Mouse (Mus musculus): ENCODE results near the gene Uggt2. TPM values are rescaled to one million over a fixed set of nuclear protein-coding genes. Genes with fewer than 3 reads are reported as not detected.
A peak's percentile ranks its signal among the peaks of the same experiment; 100 is the strongest.

Uggt2 gene
- polyA plus RNA-seq, 1 experiment from 2014 or later = 10.2 TPM

DNA sequence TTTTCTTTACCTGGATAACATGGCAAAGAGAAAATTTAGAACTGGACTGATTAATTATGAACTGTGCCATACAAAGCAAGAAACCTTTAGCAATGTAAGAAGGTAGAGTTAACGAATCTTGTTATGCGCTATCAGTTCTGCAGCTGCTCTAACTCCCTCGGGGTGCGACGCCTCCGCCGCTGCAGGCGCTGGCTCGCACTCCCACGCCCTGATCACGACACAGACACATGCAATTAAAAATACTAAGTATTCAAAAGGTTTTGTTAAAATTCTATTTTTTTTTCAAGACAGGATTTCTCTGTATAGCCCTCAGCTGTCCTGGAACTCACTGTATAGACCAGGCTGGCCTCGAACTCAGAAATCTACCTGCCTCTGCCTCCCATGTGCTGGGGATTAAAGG, 85.7 kb downstream of the Uggt2 start:
- H3K27ac ChIP-seq (ENCODE audit: low read length) = no peak overlapping the region
- 75% methylated on average over 12 of the region's 12 CpGs for WGBS
- no peak overlapping the region for H3K4me2 ChIP-seq (ENCODE audit: low read depth, low read length)
- no peaks in the 10 kb centered on the region for H3K27me3 ChIP-seq (ENCODE audit: control insufficient read depth, insufficient read depth, low read length)
- no peak for ATAC-seq (ENCODE audit: insufficient read depth, low FRiP score)
- no peaks in the 10 kb centered on the region for H3K36me3 ChIP-seq (ENCODE audit: control insufficient read depth, insufficient read depth, low read length)
- no peak overlapping the region for H3K9ac ChIP-seq (ENCODE audit: low read length)
- H3K9me3 ChIP-seq (replicated peaks; ENCODE audit: control insufficient read depth, low read length) = no peaks in the 10 kb centered on the region
- no peaks in the 10 kb centered on the region for H3K4me1 ChIP-seq (ENCODE audit: control insufficient read depth, insufficient read depth, low read length)
- H3K4me3 ChIP-seq (replicated peaks; ENCODE audit: low read length) = no peak overlapping the region

DNA sequence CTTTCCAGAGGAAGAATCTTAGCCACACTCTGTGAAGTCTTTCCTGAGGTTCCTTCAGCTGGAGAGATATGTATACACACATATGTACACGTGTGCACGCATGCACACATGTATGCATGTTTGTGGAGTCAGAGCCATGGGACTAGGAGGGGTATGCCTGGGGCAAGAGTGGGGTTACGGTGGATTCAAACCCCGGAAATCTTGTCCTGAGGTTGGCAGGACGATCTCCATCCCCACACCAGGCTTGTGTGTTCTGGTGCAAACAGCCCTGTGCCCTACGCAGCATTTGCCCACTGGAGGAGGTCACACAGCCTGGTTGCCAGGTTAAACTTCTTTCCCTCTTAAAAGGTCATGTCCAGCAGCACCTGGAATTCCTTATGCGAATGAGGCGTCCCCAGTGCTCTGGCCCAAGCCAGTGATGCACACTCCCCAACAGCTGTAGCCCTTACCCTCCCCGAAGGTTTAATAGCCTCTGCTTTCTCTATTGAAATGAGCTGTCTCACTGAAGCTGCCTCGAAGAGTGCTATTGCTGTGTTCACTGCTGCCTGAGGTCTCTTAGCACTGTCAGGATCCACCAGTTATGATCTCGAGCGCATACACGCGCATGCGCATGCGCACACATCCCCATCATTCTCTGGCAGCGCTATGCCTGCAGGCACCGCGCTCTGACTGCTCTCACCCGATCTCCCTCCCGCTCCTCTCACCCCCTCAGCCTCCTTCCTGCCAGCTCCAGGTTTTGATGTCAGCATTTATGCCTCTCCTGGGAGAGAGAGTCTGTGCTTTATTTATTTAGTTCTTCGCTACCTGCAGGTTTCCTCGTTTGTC, 86.4 kb downstream of the Uggt2 start:
- Histone ChIP-seq H3K27me3 (ENCODE audit: control insufficient read depth, insufficient read depth, low read length) (no peaks in the 10 kb centered on the region), H3K9me3 (replicated peaks; ENCODE audit: control insufficient read depth, low read length) (no peaks in the 10 kb centered on the region), H3K4me1 (ENCODE audit: control insufficient read depth, insufficient read depth, low read length) (no peaks in the 10 kb centered on the region), H3K4me3 (replicated peaks; ENCODE audit: low read length) (no peak overlapping the region), H3K9ac (ENCODE audit: low read length) (no peak overlapping the region), H3K4me2 (ENCODE audit: low read depth, low read length) (no peak overlapping the region), H3K27ac (ENCODE audit: low read length) (no peak overlapping the region), H3K36me3 (ENCODE audit: control insufficient read depth, insufficient read depth, low read length) (no peaks in the 10 kb centered on the region)
- peak; percentile 50; the same call in 1 of the 2 replicates for ATAC-seq (ENCODE audit: insufficient read depth, low FRiP score)
- WGBS = 63% methylated on average over 23 of the region's 23 CpGs

DNA sequence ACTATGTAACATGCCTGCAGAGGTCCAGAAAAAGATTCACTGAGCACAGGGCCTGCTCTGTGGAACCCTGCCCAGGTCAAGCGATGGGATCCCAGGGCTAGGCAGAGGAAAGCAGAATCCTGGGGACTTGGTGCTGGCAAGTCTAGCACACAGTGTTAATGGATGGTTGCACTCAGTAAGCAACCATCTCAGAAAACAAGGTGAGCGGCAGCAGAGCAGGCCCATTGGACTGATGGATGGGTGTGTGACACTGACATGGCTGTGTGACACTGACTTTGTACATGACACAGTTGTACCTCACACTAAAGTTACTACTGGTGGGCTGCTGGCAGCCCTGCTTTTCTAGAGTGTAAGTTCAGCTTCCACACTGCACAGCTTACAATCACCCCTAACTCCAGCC, 89.7 kb downstream of the Uggt2 start:
- Histone ChIP-seq H3K4me1 (ENCODE audit: control insufficient read depth, insufficient read depth, low read length) (no peaks in the 10 kb centered on the region), H3K4me3 (replicated peaks; ENCODE audit: low read length) (no peak overlapping the region), H3K27ac (ENCODE audit: low read length) (no peak overlapping the region), H3K9me3 (replicated peaks; ENCODE audit: control insufficient read depth, low read length) (no peaks in the 10 kb centered on the region), H3K9ac (ENCODE audit: low read length) (no peak overlapping the region), H3K36me3 (ENCODE audit: control insufficient read depth, insufficient read depth, low read length) (no peaks in the 10 kb centered on the region), H3K4me2 (ENCODE audit: low read depth, low read length) (no peak overlapping the region), H3K27me3 (ENCODE audit: control insufficient read depth, insufficient read depth, low read length) (no peaks in the 10 kb centered on the region)
- no peak for ATAC-seq (ENCODE audit: insufficient read depth, low FRiP score)
- WGBS = 96% methylated on average over 2 of the region's 2 CpGs

DNA sequence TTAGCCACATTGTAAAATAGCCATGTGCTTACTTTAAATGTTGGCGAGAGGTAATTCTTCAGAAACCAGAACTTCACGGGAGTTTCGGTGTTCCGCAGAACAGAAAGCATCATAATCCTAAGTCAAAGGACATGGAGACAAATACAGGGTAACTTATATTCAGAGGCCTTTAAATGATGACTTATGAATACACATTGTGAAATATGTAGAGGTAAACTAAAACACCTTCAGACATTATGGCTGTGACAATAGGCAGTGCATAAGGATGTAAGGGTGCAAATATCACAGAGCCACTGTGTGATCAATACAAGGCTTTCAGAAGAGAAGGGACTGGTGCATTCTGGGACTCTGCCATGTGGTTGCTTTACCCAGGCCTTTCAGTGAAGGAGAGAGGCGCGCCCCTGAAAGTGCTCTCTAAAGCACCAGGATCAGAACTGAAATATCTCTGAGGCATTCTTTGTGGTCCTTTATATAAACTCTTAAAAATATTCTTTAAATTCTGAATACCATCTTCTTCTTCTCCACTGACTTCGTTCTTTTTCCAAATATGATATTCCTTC, 91.1 kb downstream of the Uggt2 start:
- H3K9ac ChIP-seq (ENCODE audit: low read length) = peak overlapping the region; percentile 66; the same call in 1 of the 2 replicates
- peak overlapping the region; percentile 63; the same call in 1 of the 2 replicates for H3K27ac ChIP-seq (ENCODE audit: low read length)

DNA sequence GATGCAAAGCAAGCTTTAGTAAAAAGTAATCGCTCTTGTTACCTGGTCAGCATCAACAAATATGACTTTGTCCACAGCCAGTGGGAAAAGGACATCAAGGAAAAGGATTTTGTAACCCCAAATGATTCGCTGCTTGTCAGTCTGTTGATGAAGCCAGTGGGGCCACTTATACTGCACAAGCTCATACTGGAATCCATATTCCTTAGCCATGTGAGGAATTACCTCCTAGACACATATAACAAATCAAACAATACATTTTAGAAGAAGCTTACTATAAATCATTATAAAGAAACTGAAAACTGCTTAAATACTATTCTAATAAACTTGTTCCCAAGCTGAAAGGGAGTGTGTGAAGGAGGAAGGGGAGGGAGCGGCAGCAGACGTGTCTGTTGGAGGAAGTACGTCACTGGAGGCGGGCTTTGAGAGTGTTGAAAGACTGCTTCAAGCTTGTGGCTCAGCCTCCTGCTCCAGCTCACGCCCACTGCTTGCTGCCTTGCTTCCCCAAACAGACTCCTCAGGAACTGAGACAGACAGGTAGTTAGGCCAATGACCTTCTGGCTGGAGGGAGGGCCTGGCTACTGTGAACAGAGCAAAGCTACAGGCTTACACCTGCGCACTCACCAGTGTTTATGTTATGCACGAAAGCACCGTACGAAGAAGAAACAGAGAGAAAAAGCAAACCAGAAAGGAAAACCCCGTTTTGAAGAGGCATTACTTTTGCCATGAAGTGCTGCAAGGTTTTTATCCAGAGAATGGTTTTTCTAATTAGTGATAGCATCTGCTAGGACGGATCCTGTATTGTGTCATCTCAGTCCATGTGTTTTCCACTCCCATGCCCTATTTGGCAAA, 91.9 kb downstream of the Uggt2 start:
- Histone ChIP-seq H3K9me3 (replicated peaks; ENCODE audit: control insufficient read depth, low read length) (no peaks in the 10 kb centered on the region), H3K4me2 (ENCODE audit: low read depth, low read length) (peak overlapping the region; percentile 87), H3K4me3 (replicated peaks; ENCODE audit: low read length) (peak overlapping the region; percentile 58), H3K36me3 (ENCODE audit: control insufficient read depth, insufficient read depth, low read length) (no peaks in the 10 kb centered on the region), H3K27ac (ENCODE audit: low read length) (peak overlapping the region; percentile 86), H3K27me3 (ENCODE audit: control insufficient read depth, insufficient read depth, low read length) (no peaks in the 10 kb centered on the region), H3K4me1 (ENCODE audit: control insufficient read depth, insufficient read depth, low read length) (no peaks in the 10 kb centered on the region), H3K9ac (ENCODE audit: low read length) (peak overlapping the region; percentile 66)
- ATAC-seq (ENCODE audit: insufficient read depth, low FRiP score) = peak; percentile 100
- WGBS = 1% methylated on average over 13 of the region's 13 CpGs

More for the DNA sequence above, 91.1 kb downstream of the Uggt2 start:
- peak overlapping the region; percentile 87 for H3K4me2 ChIP-seq (ENCODE audit: low read depth, low read length)
- H3K9me3 ChIP-seq (replicated peaks; ENCODE audit: control insufficient read depth, low read length) = no peaks in the 10 kb centered on the region
- no peak for ATAC-seq (ENCODE audit: insufficient read depth, low FRiP score)
- H3K36me3 ChIP-seq (ENCODE audit: control insufficient read depth, insufficient read depth, low read length) = no peaks in the 10 kb centered on the region
- no peaks in the 10 kb centered on the region for H3K27me3 ChIP-seq (ENCODE audit: control insufficient read depth, insufficient read depth, low read length)
- peak overlapping the region; percentile 58 for H3K4me3 ChIP-seq (replicated peaks; ENCODE audit: low read length)
- H3K4me1 ChIP-seq (ENCODE audit: control insufficient read depth, insufficient read depth, low read length) = no peaks in the 10 kb centered on the region
- 45% methylated on average over 7 of the region's 7 CpGs for WGBS

DNA sequence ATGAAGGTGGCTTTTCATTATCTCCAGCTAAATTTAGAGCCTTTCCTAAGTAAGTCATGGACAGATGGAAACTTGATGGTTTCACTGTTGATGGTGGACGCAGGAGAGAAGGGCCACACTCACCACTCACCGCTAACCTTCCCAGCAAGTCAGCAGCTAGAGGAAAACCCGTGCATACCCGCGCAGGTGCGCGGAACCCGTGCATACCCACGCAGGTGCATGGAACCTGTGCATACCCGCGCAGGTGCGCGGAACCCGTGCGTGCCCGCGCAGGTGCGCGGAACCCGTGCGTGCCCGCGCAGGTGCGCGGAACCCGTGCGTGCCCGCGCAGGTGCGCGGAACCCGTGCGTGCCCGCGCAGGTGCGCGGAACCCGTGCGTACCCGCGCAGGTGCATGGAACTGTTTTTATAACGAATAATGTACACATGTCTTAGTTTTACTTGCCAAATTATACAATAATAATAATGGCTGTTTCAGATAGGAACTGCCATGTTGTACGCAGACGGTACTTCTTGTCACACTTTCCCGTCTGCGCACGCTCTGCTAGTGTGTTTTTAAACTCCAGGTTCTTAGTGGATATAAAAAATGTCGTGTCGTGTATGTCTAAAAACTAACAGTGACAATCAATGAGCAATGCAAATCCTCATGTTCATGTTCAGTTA, 92.7 kb downstream of the Uggt2 start:
- Histone ChIP-seq H3K4me3 (replicated peaks; ENCODE audit: low read length) (peak overlapping the region; percentile 58), H3K36me3 (ENCODE audit: control insufficient read depth, insufficient read depth, low read length) (no peaks in the 10 kb centered on the region), H3K9me3 (replicated peaks; ENCODE audit: control insufficient read depth, low read length) (no peaks in the 10 kb centered on the region), H3K9ac (ENCODE audit: low read length) (peak overlapping the region; percentile 63), H3K27ac (ENCODE audit: low read length) (peak overlapping the region; percentile 86), H3K27me3 (ENCODE audit: control insufficient read depth, insufficient read depth, low read length) (no peaks in the 10 kb centered on the region), H3K4me1 (ENCODE audit: control insufficient read depth, insufficient read depth, low read length) (no peaks in the 10 kb centered on the region), H3K4me2 (ENCODE audit: low read depth, low read length) (peak overlapping the region; percentile 87)
- no peak for ATAC-seq (ENCODE audit: insufficient read depth, low FRiP score)
- 2% methylated on average over 49 of the region's 49 CpGs for WGBS

DNA sequence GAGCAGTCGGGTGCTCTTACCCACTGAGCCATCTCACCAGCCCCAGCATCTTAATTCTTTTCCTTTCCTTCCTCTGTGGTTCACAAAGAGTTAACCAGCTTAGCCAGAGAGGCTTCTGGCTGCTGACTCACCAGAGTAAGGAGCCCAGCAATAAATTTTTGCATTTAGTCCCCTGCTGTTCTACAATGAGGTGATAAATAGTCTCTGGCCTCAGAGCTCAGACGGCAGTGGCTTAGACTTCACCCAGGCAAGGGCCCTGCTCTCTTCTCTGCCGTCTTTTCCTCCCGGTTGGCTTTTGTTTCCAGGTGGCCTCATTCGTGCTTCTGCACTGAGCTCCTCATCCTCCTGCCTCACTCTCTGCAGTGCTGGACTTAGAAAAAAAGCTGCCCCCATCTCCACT, 93.4 kb downstream of the Uggt2 start:
- no peak for ATAC-seq (ENCODE audit: insufficient read depth, low FRiP score)
- H3K9ac ChIP-seq (ENCODE audit: low read length) = peak overlapping the region; percentile 10; the same call in 1 of the 2 replicates
- no peak overlapping the region for H3K27ac ChIP-seq (ENCODE audit: low read length)
- no peak overlapping the region; the same call in 1 of the 2 replicates for H3K4me3 ChIP-seq (replicated peaks; ENCODE audit: low read length)
- no peaks in the 10 kb centered on the region for H3K4me1 ChIP-seq (ENCODE audit: control insufficient read depth, insufficient read depth, low read length)
- WGBS = 13% methylated on average over 5 of the region's 5 CpGs
- no peaks in the 10 kb centered on the region for H3K27me3 ChIP-seq (ENCODE audit: control insufficient read depth, insufficient read depth, low read length)
- H3K9me3 ChIP-seq (replicated peaks; ENCODE audit: control insufficient read depth, low read length) = no peaks in the 10 kb centered on the region
- H3K36me3 ChIP-seq (ENCODE audit: control insufficient read depth, insufficient read depth, low read length) = no peaks in the 10 kb centered on the region
- peak overlapping the region; percentile 27 for H3K4me2 ChIP-seq (ENCODE audit: low read depth, low read length)

DNA sequence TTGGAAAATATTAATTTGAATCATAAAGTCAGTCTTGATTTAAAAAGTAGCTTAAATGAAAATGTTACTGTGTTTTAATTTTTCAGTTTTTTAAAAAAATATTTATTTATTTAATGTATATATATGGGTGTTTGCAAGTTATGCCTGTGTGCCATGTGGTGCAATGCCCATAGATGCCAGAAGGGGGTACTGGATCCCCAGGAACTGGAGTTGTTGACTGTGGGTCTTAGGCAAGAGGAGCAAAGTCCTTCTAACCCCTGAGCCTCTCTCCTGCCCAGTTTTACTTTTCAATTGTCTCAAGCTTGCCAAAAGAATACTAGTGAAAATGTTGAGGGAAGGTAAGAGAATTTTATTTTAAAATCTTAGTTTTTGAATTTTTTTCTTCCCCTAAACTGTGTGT, 95.9 kb downstream of the Uggt2 start:
- Histone ChIP-seq H3K36me3 (ENCODE audit: control insufficient read depth, insufficient read depth, low read length) (no peaks in the 10 kb centered on the region), H3K4me3 (replicated peaks; ENCODE audit: low read length) (no peak overlapping the region), H3K27ac (ENCODE audit: low read length) (no peak overlapping the region), H3K27me3 (ENCODE audit: control insufficient read depth, insufficient read depth, low read length) (no peaks in the 10 kb centered on the region), H3K9me3 (replicated peaks; ENCODE audit: control insufficient read depth, low read length) (no peaks in the 10 kb centered on the region), H3K9ac (ENCODE audit: low read length) (no peak overlapping the region), H3K4me1 (ENCODE audit: control insufficient read depth, insufficient read depth, low read length) (no peaks in the 10 kb centered on the region), H3K4me2 (ENCODE audit: low read depth, low read length) (no peak overlapping the region)
- no peak for ATAC-seq (ENCODE audit: insufficient read depth, low FRiP score)

Data from stomach, embryonic 16.5 days (tissue).